Comparison of ENCODE assay signal across 25 mouse cellular contexts in genomic region chr3:154834373-154834772, GRCm38 (mm10).
DNase-seq lines count a peak whose midpoint lies in the region; ATAC-seq lines count a peak whose summit lies in the region.
"Had no signal": no experiment of that assay in that cellular context is flagged by ENCODE, and none has a peak within 500 bp of the region (broad histone marks: within the 10 kb centered on the region; RNA-seq: fewer than 3 reads in every experiment).

No protein-coding gene starts in this region.

- ATAC-seq in frontal cortex, adult (ENCODE audit: low TSS enrichment) = peak; percentile 95
- ATAC-seq: forebrain, embryonic 13.5 days; inflammation-experienced regulatory T-cells, adult 6 months had no signal

- no peak for DNase-seq in frontal cortex, postnatal 14 days (ENCODE audit: low spot score in 2 of 2)
- peak; percentile 39 for DNase-seq in layer of hippocampus, adult 9-11 months
- DNase-seq in layer of hippocampus, postnatal 25 days (ENCODE audit: extremely low spot score in 1 of 2, low spot score in 1 of 2) = no peak
- peak; percentile 38 for DNase-seq in right cerebral cortex, adult 18-20 months
- DNase-seq in right cerebral cortex, postnatal 14 days = no peak
- no peak for DNase-seq in kidney, postnatal 36 days
- no peak for DNase-seq in forebrain, embryonic 10.5 days (ENCODE audit: extremely low spot score, low spot score)
- DNase-seq: adrenal gland, postnatal 10 days; cerebellum, adult 8-10 months; cerebellum, postnatal 36 days; embryo, embryonic 11 days; gastrocnemius, postnatal 25 days; kidney, adult 18-20 months; liver; lung, postnatal 4 days; retina, postnatal 1 day; thymus, adult 2 months; thymus, postnatal 4 days had no signal

- H3K36me3 ChIP-seq in forebrain, embryonic 10.5 days (replicated peaks) = no peaks in the 10 kb centered on the region
- H3K36me3 ChIP-seq: embryonic facial prominence, embryonic 13.5 days; limb, embryonic 10.5 days; liver, embryonic 15.5 days had no signal

- H3K27me3 ChIP-seq in forebrain, embryonic 10.5 days (ENCODE audit: poor library complexity, severe bottlenecking) = no peaks in the 10 kb centered on the region
- H3K27me3 ChIP-seq: embryonic facial prominence, embryonic 13.5 days; forebrain, embryonic 13.5 days; liver, embryonic 15.5 days had no signal

- peaks cover 6% of the 10 kb centered on the region for H3K4me1 ChIP-seq in forebrain, embryonic 10.5 days
- H3K4me1 ChIP-seq: embryonic facial prominence, embryonic 13.5 days; limb, embryonic 10.5 days; liver, embryonic 15.5 days had no signal

- H3K4me3 ChIP-seq in forebrain, embryonic 10.5 days = no peak overlapping the region
- H3K4me3 ChIP-seq: embryonic facial prominence, embryonic 13.5 days; erythroblast, embryonic 14.5 days; forebrain, embryonic 13.5 days; limb, embryonic 10.5 days; liver, embryonic 15.5 days had no signal

- H3K9me3 ChIP-seq in forebrain, embryonic 10.5 days = no peaks in the 10 kb centered on the region
- H3K9me3 ChIP-seq: embryonic facial prominence, embryonic 13.5 days; forebrain, embryonic 13.5 days; limb, embryonic 10.5 days; liver, embryonic 15.5 days had no signal

- no peak overlapping the region for H3K27ac ChIP-seq in forebrain, embryonic 10.5 days
- H3K27ac ChIP-seq: embryonic facial prominence, embryonic 13.5 days; forebrain, embryonic 13.5 days; limb, embryonic 10.5 days; liver, embryonic 15.5 days had no signal

- WGBS in forebrain, embryonic 10.5 days = 75% methylated on average over 9 of the region's 9 CpGs

Comparison
In these comparisons a context has a peak if more than half of its experiments do, and no peak if none do; other contexts are left out.
1. DNase-seq: peak in layer of hippocampus, adult 9-11 months (single experiment) and right cerebral cortex, adult 18-20 months (single experiment); none in frontal cortex, postnatal 14 days (0 of 2), layer of hippocampus, postnatal 25 days (0 of 2), right cerebral cortex, postnatal 14 days (single experiment), kidney, postnatal 36 days (0 of 2) and forebrain, embryonic 10.5 days (single experiment).